Mouse (Mus musculus) heart, adult 2 months (tissue): ENCODE data around the gene Zic4. TPM values are rescaled to one million over a fixed set of nuclear protein-coding genes. Genes with fewer than 3 reads are reported as not detected.

Source experiments
- DNase-seq, 2 experiments: peaks; one replicate each; pipeline ENCODE4 v3.0.0; 2021
- H3K27ac ChIP-seq: fragments of 200-600 bp; 2 replicates; pipeline ENCODE4 v1.8.1; 2022
- H3K27me3 ChIP-seq: fragments of 200-500 bp; 2 replicates; pipeline ENCODE4 v1.6.1; 2012; ENCODE audit warnings: mild to moderate bottlenecking, low read length, inconsistent platforms, mixed read lengths; ENCODE audit not compliant: control insufficient read depth, insufficient read depth
- H3K36me3 ChIP-seq: fragments of 200-500 bp; 2 replicates; pipeline ENCODE4 v1.6.1; 2012; ENCODE audit warnings: low read length, inconsistent platforms; ENCODE audit not compliant: control insufficient read depth, insufficient read depth
- H3K4me1 ChIP-seq: fragments of 200-500 bp; 2 replicates; pipeline ENCODE4 v1.6.1; 2011; ENCODE audit warnings: low read length; ENCODE audit not compliant: control insufficient read depth, insufficient read depth
- H3K4me3 ChIP-seq: fragments of 200-600 bp; 2 replicates; pipeline ENCODE4 v1.8.1; 2022
- H3K79me2 ChIP-seq: fragments of 200-500 bp; replicated peaks from 2 replicates; pipeline ENCODE4 v1.6.1; 2012; ENCODE audit warnings: mild to moderate bottlenecking, inconsistent platforms, low read length, moderate library complexity, mixed read lengths; ENCODE audit not compliant: control insufficient read depth, insufficient read depth
- H3K9ac ChIP-seq: fragments of 200-500 bp; 2 replicates; pipeline ENCODE4 v1.6.1; 2012; ENCODE audit warnings: low read depth, mild to moderate bottlenecking, control low read depth, inconsistent platforms, low read length, mixed read lengths
- CTCF ChIP-seq: fragments of 200-600 bp; IDR thresholded peaks from 2 replicates; pipeline ENCODE4 v1.8.1; 2022; ENCODE audit warnings: antibody characterized with exemption, mild to moderate bottlenecking, moderate library complexity
- EP300 ChIP-seq: fragments of 200-500 bp; IDR thresholded peaks from 2 replicates; pipeline ENCODE4 v1.6.1; 2011; ENCODE audit warnings: low read depth, low read length, control low read depth; ENCODE audit not compliant: insufficient read depth
- POLR2A ChIP-seq: fragments of 200-500 bp; IDR thresholded peaks from 2 replicates; pipeline ENCODE4 v1.6.1; 2011; ENCODE audit warnings: mild to moderate bottlenecking, low read depth, low read length, control low read depth; ENCODE audit not compliant: insufficient read depth
- whole genome bisulfite sequencing: fragments of 180-500 bp; shearing (Covaris S2); methylation state at CpG from one replicate; pipeline ENCODE4 v1.1.7; 2018; 5-methylcytosine and 5-hydroxymethylcytosine counted together
- intact Hi-C: fragments of 180-260 bp; cut with DNase I; formaldehyde crosslinking; loops from one replicate; pipeline ENCODE4 v1.15.1; 2025
- polyA plus RNA-seq: library from polyadenylated mRNA; depleted of rRNA; stranded (reverse); fragments of >200 nt; gene quantifications from 2 replicates; pipeline ENCODE4 v1.2.3, GENCODE M21; 2012
- total RNA-seq, 2 experiments: library from RNA; stranded (reverse); gene quantifications; 2 replicates each; pipeline ENCODE4 v1.2.3; 2021

Zic4 gene
- total and polyA plus RNA-seq, 3 experiments = not detected

DNA sequence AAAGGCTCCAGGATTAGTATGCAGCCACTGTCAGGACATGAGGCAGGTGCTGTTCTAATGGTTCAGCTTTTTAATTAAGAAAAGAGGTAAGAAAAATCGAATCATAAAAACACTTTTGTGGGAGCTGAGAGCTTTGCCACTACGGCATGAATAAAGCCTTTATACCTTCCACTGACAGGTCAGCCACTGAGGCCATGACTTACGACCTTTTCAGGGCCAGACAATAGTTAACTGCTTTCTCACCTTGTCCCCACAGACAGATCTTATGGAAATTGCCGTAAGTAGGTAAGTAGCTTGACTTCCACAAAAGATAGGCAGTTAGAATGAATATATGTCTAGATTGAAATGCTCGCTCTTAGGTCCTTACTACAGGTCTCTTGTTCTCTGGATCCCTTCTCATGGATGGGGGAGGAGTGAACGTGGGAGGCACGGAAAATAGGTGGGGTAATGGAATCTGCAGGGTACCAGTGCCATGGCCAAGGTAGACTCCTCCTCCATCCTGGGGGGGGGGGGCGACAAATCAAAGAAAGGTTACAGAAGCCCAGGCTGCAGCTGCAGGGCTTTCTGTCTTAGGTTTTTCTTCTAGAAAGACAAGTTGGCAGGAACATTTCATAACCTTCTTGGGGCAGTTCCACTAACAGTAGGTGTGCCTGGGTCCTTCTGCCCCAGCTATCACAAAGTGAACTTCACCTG, 31.3 kb downstream of the Zic4 start:
- WGBS = 5% methylated on average over 8 of the region's 8 CpGs
- intact Hi-C loops = no loop called here
- no peaks in the 10 kb centered on the region for H3K36me3 ChIP-seq

DNA sequence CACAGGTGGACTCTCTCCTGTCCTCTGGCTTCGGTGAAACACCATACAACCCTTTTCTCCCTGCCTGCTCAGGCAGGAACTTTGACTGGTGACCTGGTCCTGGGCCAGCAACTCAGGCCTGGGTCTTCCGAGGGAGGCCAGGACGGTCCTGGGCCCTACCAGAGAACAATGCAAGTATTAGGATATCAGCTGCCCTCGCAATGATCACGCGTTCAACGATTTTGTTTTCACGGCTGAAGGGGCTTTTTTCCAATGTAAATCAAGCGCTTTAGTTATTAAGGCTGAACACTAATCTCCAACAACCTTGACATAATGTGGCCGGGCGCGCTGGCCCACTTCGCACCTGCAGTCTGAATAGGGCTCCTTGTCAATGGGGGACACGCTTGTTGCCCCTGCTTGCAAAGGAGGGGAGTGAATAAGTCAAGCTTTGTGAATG, 32.0 kb downstream of the Zic4 start:
- intact Hi-C loops = no loop called here
- no peaks in the 10 kb centered on the region for H3K4me1 ChIP-seq
- no peaks in the 10 kb centered on the region for H3K79me2 ChIP-seq
- TF ChIP-seq EP300 (no peak), CTCF (no peak), POLR2A (no peak)
- H3K4me3 ChIP-seq = no peak overlapping the region
- 5% methylated on average over 14 of the region's 14 CpGs for WGBS
- H3K36me3 ChIP-seq = no peaks in the 10 kb centered on the region
- no peak overlapping the region for H3K9ac ChIP-seq
- peaks cover 4% of the 10 kb centered on the region for H3K27me3 ChIP-seq
- H3K27ac ChIP-seq = no peak overlapping the region
- no peak for DNase-seq

More for the DNA sequence above, 31.3 kb downstream of the Zic4 start:
- H3K4me1 ChIP-seq = no peaks in the 10 kb centered on the region
- TF ChIP-seq POLR2A (no peak), CTCF (no peak), EP300 (no peak)
- no peak overlapping the region for H3K4me3 ChIP-seq
- H3K79me2 ChIP-seq = no peaks in the 10 kb centered on the region
- no peak overlapping the region for H3K9ac ChIP-seq
- DNase-seq = no peak
- peaks cover 4% of the 10 kb centered on the region for H3K27me3 ChIP-seq
- H3K27ac ChIP-seq = no peak overlapping the region

DNA sequence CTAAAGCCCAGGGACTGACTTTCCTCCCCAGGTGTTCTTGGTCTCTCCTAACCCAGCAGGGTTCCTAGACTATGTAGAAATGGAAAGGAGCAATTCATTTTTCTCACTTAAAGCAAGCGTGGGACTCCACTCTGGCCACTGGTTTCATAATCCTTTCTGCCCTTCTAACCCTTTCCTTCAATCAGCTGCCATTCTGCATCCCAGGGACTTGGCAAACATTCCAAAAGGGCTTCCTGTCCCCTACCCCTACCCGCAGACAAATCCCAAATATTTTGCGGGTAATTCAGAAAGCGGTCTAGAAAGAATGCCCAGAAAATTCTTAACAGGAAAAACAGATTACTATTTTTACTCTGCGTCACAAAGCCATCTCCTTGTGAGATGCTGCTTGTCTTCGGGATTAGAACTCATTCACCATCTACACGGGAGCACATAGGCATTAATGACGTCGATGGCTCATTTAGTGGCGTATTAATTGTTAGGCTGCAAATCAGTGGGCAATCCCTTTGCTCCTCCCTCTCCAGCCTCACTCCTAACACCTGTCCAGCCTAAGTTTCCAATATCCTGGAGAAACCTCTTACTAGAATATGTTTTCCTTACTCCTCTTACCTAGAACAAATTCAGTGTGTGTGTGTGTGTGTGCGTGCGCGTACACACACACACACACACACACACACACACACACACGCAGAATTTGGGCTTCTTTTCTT, 33.0 kb downstream of the Zic4 start:
- Histone ChIP-seq H3K4me1 (no peaks in the 10 kb centered on the region), H3K27me3 (peaks cover 6% of the 10 kb centered on the region), H3K79me2 (no peaks in the 10 kb centered on the region), H3K36me3 (no peaks in the 10 kb centered on the region), H3K4me3 (no peak overlapping the region), H3K9ac (no peak overlapping the region), H3K27ac (no peak overlapping the region)
- WGBS = 14% methylated on average over 14 of the region's 14 CpGs
- intact Hi-C loops = no loop called here
- TF ChIP-seq EP300 = no peak
- TF ChIP-seq POLR2A = no peak
- TF ChIP-seq CTCF = no peak
- no peak for DNase-seq

DNA sequence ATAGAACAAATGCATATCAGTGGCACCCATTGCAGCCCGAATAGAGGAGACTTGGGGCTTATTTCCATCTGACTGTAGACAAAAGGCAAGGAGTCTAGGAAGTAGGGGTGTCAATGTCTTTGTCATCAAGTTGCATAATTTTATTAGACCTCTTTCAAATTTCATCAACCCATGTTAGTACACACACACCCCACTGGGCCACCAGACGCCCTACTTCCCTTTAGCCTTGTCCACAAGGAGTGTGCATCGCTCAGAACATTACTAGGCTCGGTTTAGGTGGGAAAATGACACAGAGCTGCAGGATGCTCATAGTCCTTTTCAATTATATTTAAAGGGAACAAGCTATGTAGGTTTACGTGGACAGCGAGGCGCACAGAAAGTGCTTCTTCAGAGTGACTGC, 37.8 kb downstream of the Zic4 start:
- intact Hi-C loops = no loop called here
- peaks cover 11% of the 10 kb centered on the region for H3K27me3 ChIP-seq
- no peak for DNase-seq
- H3K27ac ChIP-seq = no peak overlapping the region
- H3K79me2 ChIP-seq = no peaks in the 10 kb centered on the region
- H3K36me3 ChIP-seq = no peaks in the 10 kb centered on the region
- no peak overlapping the region for H3K9ac ChIP-seq
- WGBS = 26% methylated on average over 7 of the region's 7 CpGs
- no peak for TF ChIP-seq CTCF
- no peak for TF ChIP-seq EP300
- TF ChIP-seq POLR2A = no peak
- H3K4me3 ChIP-seq = no peak overlapping the region
- H3K4me1 ChIP-seq = no peaks in the 10 kb centered on the region

DNA sequence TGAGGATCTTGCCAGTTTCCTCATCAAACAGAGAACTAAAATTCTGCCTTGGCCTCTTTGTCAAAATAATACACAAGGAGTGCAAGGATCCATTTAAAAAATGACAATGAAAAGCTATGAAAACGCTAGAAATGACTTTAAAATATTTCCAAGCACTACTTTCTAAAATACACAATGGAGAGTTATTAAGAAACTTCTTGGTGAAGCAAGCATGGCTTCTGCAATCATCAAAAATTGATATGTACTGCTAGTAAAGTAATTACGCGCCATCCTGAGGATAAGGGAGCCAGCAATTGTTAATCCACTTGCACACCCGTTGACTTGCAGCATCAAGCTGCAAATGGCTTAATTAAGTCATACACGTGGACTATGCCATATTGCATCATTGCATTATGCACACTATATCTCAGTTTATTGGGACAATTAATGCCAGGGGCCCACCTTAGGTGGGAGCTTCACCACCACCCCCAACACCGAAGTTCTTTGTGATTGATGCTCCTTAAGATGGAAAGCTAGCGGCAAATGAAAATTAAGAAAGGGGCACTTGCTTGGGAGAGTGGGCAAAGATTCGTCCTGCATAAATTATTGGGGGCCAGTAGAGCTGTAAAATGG, 38.4 kb downstream of the Zic4 start:
- no peak for TF ChIP-seq EP300
- no peak for TF ChIP-seq POLR2A
- no peak for TF ChIP-seq CTCF
- no peak overlapping the region for H3K9ac ChIP-seq
- no peaks in the 10 kb centered on the region for H3K36me3 ChIP-seq
- no peaks in the 10 kb centered on the region for H3K4me1 ChIP-seq
- no peak overlapping the region for H3K4me3 ChIP-seq
- peaks cover 10% of the 10 kb centered on the region for H3K27me3 ChIP-seq
- intact Hi-C loops = no loop called here
- H3K79me2 ChIP-seq = no peaks in the 10 kb centered on the region
- H3K27ac ChIP-seq = no peak overlapping the region
- no peak for DNase-seq
- WGBS = 16% methylated on average over 8 of the region's 8 CpGs

DNA sequence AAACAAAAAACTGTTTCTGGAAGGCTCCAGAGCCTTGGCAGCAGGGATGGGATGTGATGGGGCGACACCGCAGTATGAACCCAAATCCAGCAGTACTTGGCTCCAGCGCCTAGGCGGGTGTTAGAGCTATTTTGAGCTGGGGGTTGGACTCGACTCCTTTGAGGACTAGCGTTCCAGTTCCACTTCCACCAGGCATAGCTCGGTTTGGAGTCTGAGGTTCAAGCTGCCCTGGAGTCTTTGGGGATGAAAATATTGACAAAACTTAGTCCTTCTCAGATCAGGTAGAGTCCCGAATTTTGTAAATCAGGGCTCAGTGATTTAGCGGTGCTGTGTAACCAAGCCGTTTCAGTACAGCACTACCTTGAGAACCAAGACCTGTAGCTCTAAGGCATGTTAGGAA, 39.3 kb downstream of the Zic4 start:
- H3K9ac ChIP-seq = no peak overlapping the region
- DNase-seq = no peak
- H3K27ac ChIP-seq = no peak overlapping the region
- no peaks in the 10 kb centered on the region for H3K36me3 ChIP-seq
- intact Hi-C loops = no loop called here
- TF ChIP-seq EP300 = no peak
- no peak for TF ChIP-seq POLR2A
- WGBS = 1% methylated on average over 10 of the region's 10 CpGs
- H3K79me2 ChIP-seq = no peaks in the 10 kb centered on the region
- H3K4me3 ChIP-seq = no peak overlapping the region
- peaks cover 15% of the 10 kb centered on the region for H3K27me3 ChIP-seq
- H3K4me1 ChIP-seq = no peaks in the 10 kb centered on the region
